Mouse (Mus musculus) E14TG2a.4 (cell line): ENCODE measurements at regions not wholly inside any gene's neighbourhood (a gene's known extent, or its start where the extent isn't known, plus 50 kb on each side); places are given as distances from the start of the nearest gene placed in this dataset.

Experiments
- H3K27me3 ChIP-seq: 2 replicates; pipeline ENCODE4 v1.6.1; 2014; ENCODE audit warnings: low read length, control low read depth; ENCODE audit not compliant: insufficient read depth
- H3K36me3 ChIP-seq: 2 replicates; pipeline ENCODE4 v1.6.1; 2014; ENCODE audit warnings: low read length, control low read depth; ENCODE audit not compliant: insufficient read depth
- H3K4me1 ChIP-seq: replicated peaks from 2 replicates; pipeline ENCODE4 v1.6.1; 2014; ENCODE audit warnings: low read depth, low read length, control low read depth
- H3K4me3 ChIP-seq: replicated peaks from 2 replicates; pipeline ENCODE4 v1.5.1; 2014; ENCODE audit warnings: mild to moderate bottlenecking, low read length
- H3K9me3 ChIP-seq: 2 replicates; pipeline ENCODE4 v1.6.1; 2014; ENCODE audit warnings: low read length, control low read depth
- CTCF ChIP-seq: conservative IDR thresholded peaks from 2 replicates; pipeline ENCODE4 v1.5.1; 2014; ENCODE audit warnings: low read length
- NANOG ChIP-seq: IDR thresholded peaks from 2 replicates; pipeline ENCODE4 v1.6.1; 2014; ENCODE audit warnings: borderline replicate concordance, low read length, mixed read lengths
- POU5F1 ChIP-seq: IDR thresholded peaks from 2 replicates; pipeline ENCODE4 v1.6.1; 2014; ENCODE audit warnings: low read length, borderline replicate concordance

- TF ChIP-seq POU5F1 (no peak), NANOG (no peak), CTCF (no peak)
- no peak overlapping the region for H3K4me3 ChIP-seq
- H3K36me3 ChIP-seq: no peaks in the 10 kb centered on the region
- no peaks in the 10 kb centered on the region for H3K9me3 ChIP-seq
- H3K4me1 ChIP-seq: no peaks in the 10 kb centered on the region
- no peaks in the 10 kb centered on the region for H3K27me3 ChIP-seq
Measured at GRCm38 (mm10) chr12:66157630-66158292, 126.4 kb downstream of the Rpl10l start.

DNA sequence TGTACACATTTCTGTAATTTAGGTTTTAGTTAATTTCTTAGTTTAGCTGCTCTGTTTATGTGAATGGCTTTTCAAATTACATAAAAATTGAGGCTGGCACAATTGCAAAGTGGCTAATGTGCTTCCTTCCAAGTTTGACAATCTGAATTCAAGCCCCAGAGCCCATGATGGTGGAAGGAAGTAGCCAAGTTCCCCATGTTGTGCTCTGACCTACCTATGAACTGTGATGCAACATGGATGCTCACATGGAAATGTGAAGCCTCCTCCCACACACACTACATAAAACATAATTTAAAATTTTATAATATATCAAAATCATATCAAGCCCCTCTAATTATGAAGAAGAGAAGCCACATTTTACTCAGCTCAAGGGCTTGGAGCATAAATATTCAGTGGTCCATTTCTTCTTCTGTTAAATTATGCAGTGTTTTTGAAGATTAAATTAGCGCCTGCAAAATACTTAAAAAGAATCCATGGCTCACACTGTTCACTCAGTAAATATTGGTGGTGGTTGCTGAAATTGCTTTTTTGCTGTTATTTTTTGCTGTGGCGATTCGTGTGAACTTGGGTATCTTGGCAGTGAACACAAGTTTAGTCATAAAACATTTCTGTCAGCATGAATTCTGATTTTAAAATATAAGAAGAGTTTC, 127.1 kb downstream of the Rpl10l start:
- H3K4me1 ChIP-seq: no peaks in the 10 kb centered on the region

DNA sequence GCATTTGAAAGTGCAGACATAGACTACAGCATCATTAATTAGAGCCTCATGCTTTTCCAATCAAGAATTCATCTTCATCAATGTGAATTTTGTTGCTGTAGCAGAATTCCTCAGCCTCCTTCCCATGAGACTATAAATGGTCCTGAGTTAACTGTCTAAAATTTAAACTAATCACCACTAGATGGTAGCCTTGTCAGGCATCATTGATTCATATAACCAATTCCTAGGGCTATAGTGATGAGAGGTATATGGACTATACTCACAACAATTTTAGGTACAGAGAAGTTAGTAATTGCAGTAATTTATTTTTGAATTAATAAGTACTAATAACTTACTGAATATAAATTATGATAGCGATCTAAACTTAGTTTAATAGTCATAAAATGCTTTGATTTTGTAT, 153.3 kb downstream of the Rpl10l start:
- H3K9me3 ChIP-seq: no peaks in the 10 kb centered on the region
- no peaks in the 10 kb centered on the region for H3K4me1 ChIP-seq
- TF ChIP-seq CTCF (no peak), NANOG (no peak), POU5F1 (no peak)
- no peaks in the 10 kb centered on the region for H3K27me3 ChIP-seq
- H3K4me3 ChIP-seq: no peak overlapping the region
- no peaks in the 10 kb centered on the region for H3K36me3 ChIP-seq

More for the DNA sequence above, 127.1 kb downstream of the Rpl10l start:
- no peaks in the 10 kb centered on the region for H3K36me3 ChIP-seq
- no peak overlapping the region for H3K4me3 ChIP-seq
- no peaks in the 10 kb centered on the region for H3K27me3 ChIP-seq
- no peaks in the 10 kb centered on the region for H3K9me3 ChIP-seq
- no peak for TF ChIP-seq NANOG
- no peak for TF ChIP-seq CTCF
- no peak for TF ChIP-seq POU5F1

- Histone ChIP-seq H3K36me3 (no peaks in the 10 kb centered on the region), H3K4me1 (peaks cover 28% of the 10 kb centered on the region), H3K27me3 (no peaks in the 10 kb centered on the region), H3K4me3 (no peak overlapping the region), H3K9me3 (peaks cover 3% of the 10 kb centered on the region; the same call in 1 of the 2 replicates)
- TF ChIP-seq POU5F1 (no peak), NANOG (peak; percentile 53; the same call in 1 of the 2 replicates), CTCF (no peak)
Measured at GRCm38 (mm10) chr12:66119565-66119964, 164.6 kb downstream of the Rpl10l start.

DNA sequence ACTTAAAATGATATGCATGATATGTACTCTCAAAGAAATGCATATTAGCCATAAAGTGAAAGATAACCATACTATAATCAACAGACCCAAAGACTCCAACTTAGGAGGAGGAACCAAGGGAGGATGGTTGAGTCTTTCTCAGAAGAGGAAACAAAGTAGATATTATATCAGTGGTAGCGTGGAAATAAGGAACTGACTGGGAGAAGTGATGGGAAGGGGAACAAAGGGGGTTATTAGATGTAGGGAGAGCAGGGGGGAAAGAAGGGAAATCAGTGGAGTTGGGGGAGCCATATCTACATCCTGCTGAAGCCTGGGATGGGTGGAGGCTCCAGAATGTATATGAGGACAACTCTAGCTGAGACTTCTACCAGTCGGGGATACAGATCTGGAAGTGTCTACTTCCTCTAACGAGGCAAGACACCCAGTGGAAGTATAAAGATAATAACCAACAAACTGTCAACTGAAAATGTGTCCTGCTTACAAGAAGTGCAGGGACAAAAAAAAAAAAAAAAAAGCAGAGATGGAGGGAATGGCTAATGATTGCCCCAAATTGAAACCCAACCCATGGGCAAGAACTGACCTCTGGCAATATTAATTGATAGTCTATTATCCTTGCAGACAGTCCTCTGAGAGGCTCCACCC, 193.3 kb downstream of the Rpl10l start:
- TF ChIP-seq CTCF (no peak), POU5F1 (no peak), NANOG (no peak)
- H3K9me3 ChIP-seq: peaks cover 13% of the 10 kb centered on the region; the same call in 1 of the 2 replicates
- H3K36me3 ChIP-seq: no peaks in the 10 kb centered on the region
- no peak overlapping the region for H3K4me3 ChIP-seq
- no peaks in the 10 kb centered on the region for H3K27me3 ChIP-seq
- no peaks in the 10 kb centered on the region for H3K4me1 ChIP-seq

DNA sequence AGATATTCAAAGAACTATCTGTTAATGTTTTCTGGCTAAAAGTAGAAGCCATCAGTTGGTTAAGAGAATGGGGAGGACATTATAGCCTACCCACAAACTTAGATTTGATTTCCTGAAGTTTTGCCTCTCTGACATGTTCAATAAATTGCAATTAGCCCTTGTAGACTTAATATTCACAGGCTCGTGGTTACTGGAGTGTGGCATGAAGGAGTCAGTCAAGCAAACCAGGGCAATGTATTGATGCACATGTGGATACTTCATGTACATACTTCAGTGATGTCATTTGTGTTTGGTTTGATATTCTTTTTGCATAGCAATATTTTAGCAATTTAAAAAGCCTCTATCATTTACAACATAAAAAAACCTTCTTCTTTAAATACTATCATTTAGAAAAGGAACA, 223.9 kb downstream of the Rpl10l start:
- no peak overlapping the region for H3K4me3 ChIP-seq
- no peaks in the 10 kb centered on the region for H3K4me1 ChIP-seq
- no peaks in the 10 kb centered on the region for H3K27me3 ChIP-seq
- no peaks in the 10 kb centered on the region for H3K9me3 ChIP-seq
- no peaks in the 10 kb centered on the region for H3K36me3 ChIP-seq
- TF ChIP-seq CTCF (no peak), NANOG (no peak), POU5F1 (no peak)

DNA sequence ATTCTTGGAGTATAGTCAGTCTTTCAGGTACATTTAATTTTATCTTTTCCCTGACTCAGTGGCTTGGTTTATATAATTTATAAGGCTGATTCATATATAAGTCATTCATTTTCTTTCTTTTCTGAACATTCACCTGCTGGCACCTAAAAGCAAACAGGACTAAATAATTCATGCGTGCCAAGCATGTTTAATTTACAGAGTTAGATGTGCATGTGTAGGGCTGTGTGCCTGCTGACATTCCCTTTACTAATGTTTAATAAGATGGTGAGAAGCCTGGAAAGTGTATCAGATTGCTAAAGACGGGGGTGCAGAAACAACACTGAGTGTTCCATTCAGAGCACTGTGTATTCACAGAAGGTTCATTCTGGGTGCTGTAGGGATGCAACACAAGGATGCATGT, 229.0 kb downstream of the Rpl10l start:
- H3K9me3 ChIP-seq: no peaks in the 10 kb centered on the region
- H3K36me3 ChIP-seq: no peaks in the 10 kb centered on the region
- no peaks in the 10 kb centered on the region for H3K27me3 ChIP-seq
- no peak for TF ChIP-seq CTCF
- no peak for TF ChIP-seq NANOG
- TF ChIP-seq POU5F1: no peak
- H3K4me3 ChIP-seq: no peak overlapping the region
- no peaks in the 10 kb centered on the region for H3K4me1 ChIP-seq

GRCm38 (mm10) chr12:66048936-66049335, 235.3 kb downstream of the Rpl10l start:
- peaks cover 15% of the 10 kb centered on the region for H3K4me1 ChIP-seq
- H3K27me3 ChIP-seq: no peaks in the 10 kb centered on the region
- no peak overlapping the region for H3K4me3 ChIP-seq
- TF ChIP-seq NANOG (peak; percentile 75; the same call in 1 of the 2 replicates), POU5F1 (no peak)
- H3K36me3 ChIP-seq: no peaks in the 10 kb centered on the region
- H3K9me3 ChIP-seq: no peaks in the 10 kb centered on the region

DNA sequence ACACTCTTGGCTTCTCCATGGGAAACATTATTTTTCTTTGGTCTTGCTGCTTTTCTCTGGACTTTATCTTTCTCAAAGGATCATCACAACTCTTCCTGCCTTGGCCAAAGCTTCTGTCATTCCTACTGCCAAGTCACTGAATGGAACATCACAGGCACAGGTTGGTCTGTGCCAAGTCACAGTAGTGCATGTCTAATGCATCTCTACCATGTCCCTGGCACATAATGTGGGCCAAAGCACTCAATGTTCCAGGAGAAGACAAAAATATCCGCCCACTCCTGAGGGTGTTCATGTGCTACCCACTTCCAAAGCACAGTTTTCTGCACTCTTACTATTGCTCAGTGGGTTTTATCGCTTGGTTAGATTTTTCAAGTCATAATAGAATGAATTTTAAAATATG, 247.9 kb downstream of the Rpl10l start:
- no peak for TF ChIP-seq CTCF
- TF ChIP-seq POU5F1: no peak
- no peak for TF ChIP-seq NANOG
- Histone ChIP-seq H3K4me1 (no peaks in the 10 kb centered on the region), H3K4me3 (no peak overlapping the region), H3K27me3 (no peaks in the 10 kb centered on the region), H3K9me3 (no peaks in the 10 kb centered on the region), H3K36me3 (no peaks in the 10 kb centered on the region)
